ENCODE assay signal across 28 mouse cellular contexts in the genomic region with DNA sequence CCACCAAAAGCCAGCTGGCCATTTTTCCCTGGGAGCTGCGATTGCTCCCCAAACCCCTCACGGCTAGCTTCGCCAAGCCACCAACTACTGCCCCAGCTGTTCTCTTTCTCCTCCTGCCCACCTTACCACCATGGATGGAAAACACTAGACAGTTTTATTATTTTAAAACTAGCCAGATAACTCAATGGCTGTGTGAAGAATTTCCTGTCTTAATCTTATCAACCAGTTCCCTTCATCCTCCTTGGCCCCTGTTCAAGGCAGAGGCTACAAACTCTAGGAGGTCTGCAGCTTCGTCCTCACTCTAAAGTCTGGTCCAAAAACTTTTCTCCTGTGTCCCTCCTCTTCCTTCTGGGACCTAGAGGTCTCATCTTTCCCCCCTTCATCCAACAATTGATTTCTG.
DNase-seq lines count a peak whose midpoint lies in the region; ATAC-seq and TF ChIP-seq lines count a peak whose summit lies in the region.
"Had no signal": no experiment of that assay in that cellular context is flagged by ENCODE, and none has a peak within 500 bp of the region (broad histone marks: within the 10 kb centered on the region; RNA-seq: fewer than 3 reads in every experiment).

No protein-coding gene starts in this region.

- H3K79me2 ChIP-seq in MEL (ENCODE audit: control insufficient read depth, insufficient read depth, low read length, poor library complexity): no peaks in the 10 kb centered on the region

- no peak for ATAC-seq in lung, embryonic 14.5 days (ENCODE audit: insufficient read depth)
- ATAC-seq in common myeloid progenitor, adult 5-6 weeks (replicated peaks; ENCODE audit: low read depth, poor library complexity, severe bottlenecking): peak; percentile 62
- ATAC-seq in megakaryocyte-erythroid progenitor cell, adult 5-6 weeks (replicated peaks; ENCODE audit: low FRiP score, low TSS enrichment, poor library complexity, severe bottlenecking): peak; percentile 63
- ATAC-seq in hindbrain, embryonic 14.5 days (ENCODE audit: low FRiP score): no peak
- ATAC-seq: activated CD4-positive, CD25-positive, alpha-beta regulatory T cell, adult 4 months; CD4-positive, CD25-positive, alpha-beta regulatory T cell, adult 4 months; forebrain, postnatal 0 days; Patski had no signal

- H3K4me1 ChIP-seq in lung, embryonic 14.5 days (ENCODE audit: insufficient read depth): no peaks in the 10 kb centered on the region
- peaks cover 36 to 41% of the 10 kb centered on the region in 2 experiments for H3K4me1 ChIP-seq in MEL (ENCODE audit: control insufficient read depth in 1 of 2, insufficient read depth in 2 of 2, low read length in 2 of 2)
- H3K4me1 ChIP-seq in hindbrain, embryonic 14.5 days (replicated peaks; ENCODE audit: control insufficient read depth, insufficient read depth, low read length): peaks cover 3% of the 10 kb centered on the region; the same call in 1 of the 2 replicates
- no peaks in the 10 kb centered on the region for H3K4me1 ChIP-seq in kidney, adult 2 months (ENCODE audit: control insufficient read depth, insufficient read depth, low read length)
- H3K4me1 ChIP-seq: embryonic facial prominence, embryonic 13.5 days; embryonic facial prominence, embryonic 15.5 days had no signal

- peak; percentile 16 for DNase-seq in lung, embryonic 14.5 days
- no peak for DNase-seq in lung, postnatal 36 days
- peak; percentile 80 for DNase-seq in MEL (ENCODE audit: low read depth, low spot score)
- DNase-seq in heart, postnatal 4 days: no peak
- no peak for DNase-seq in hindbrain, embryonic 14.5 days (ENCODE audit: low spot score)
- no peak for DNase-seq in kidney, adult 2 months
- DNase-seq: adrenal gland, adult 8-10 months; adrenal gland, postnatal 14 days; adrenal gland, postnatal 36 days; B cell, adult 2 months; cerebellum, adult 11-12 months; cerebellum, adult 2 months; cerebellum, adult 9-10 months; cerebellum, postnatal 10 days; cerebellum, postnatal 25 days; forebrain, postnatal 0 days had no signal

- no peak overlapping the region for H3K4me2 ChIP-seq in lung, embryonic 14.5 days
- no peak overlapping the region for H3K4me2 ChIP-seq in hindbrain, embryonic 14.5 days (replicated peaks)
- H3K4me2 ChIP-seq: embryonic facial prominence, embryonic 13.5 days; embryonic facial prominence, embryonic 15.5 days; forebrain, embryonic 12.5 days had no signal

- H3K4me3 ChIP-seq in lung, embryonic 14.5 days (ENCODE audit: low read depth, low read length): no peak overlapping the region
- H3K4me3 ChIP-seq in MEL (ENCODE audit: control insufficient read depth in 1 of 2, insufficient read depth in 1 of 2, low read depth in 2 of 2, low read length in 2 of 2): peak overlapping the region; percentile 3 to 4; a peak in 3 of 4 replicates
- no peak overlapping the region for H3K4me3 ChIP-seq in hindbrain, embryonic 14.5 days (replicated peaks; ENCODE audit: low read length)
- no peak overlapping the region for H3K4me3 ChIP-seq in kidney, adult 2 months (ENCODE audit: insufficient read depth, low read depth, low read length)
- H3K4me3 ChIP-seq: embryonic facial prominence, embryonic 13.5 days; embryonic facial prominence, embryonic 15.5 days; erythroblast, embryonic 14.5 days; forebrain, embryonic 10.5 days; forebrain, embryonic 12.5 days had no signal

- H3K9me3 ChIP-seq in lung, embryonic 14.5 days (ENCODE audit: low read depth, low read length): no peaks in the 10 kb centered on the region
- H3K9me3 ChIP-seq in MEL (replicated peaks; ENCODE audit: insufficient read depth, low read length): no peaks in the 10 kb centered on the region
- no peaks in the 10 kb centered on the region for H3K9me3 ChIP-seq in hindbrain, embryonic 14.5 days (ENCODE audit: control insufficient read depth, low read length)
- H3K9me3 ChIP-seq: embryonic facial prominence, embryonic 13.5 days; embryonic facial prominence, embryonic 15.5 days; forebrain, embryonic 10.5 days; forebrain, embryonic 12.5 days had no signal

- TF ChIP-seq POLR2A in MEL (IDR thresholded peaks at IDR 0.05; ENCODE audit: control insufficient read depth in 1 of 2, insufficient read depth in 1 of 2, low read depth in 1 of 2, low read length in 2 of 2, poor library complexity in 1 of 2): no peak
- no peak for TF ChIP-seq POLR2A in kidney, adult 2 months (IDR thresholded peaks at IDR 0.05; ENCODE audit: low read depth, low read length)

- no peak overlapping the region for H3K27ac ChIP-seq in lung, embryonic 14.5 days (ENCODE audit: low read depth)
- peak overlapping the region; percentile 63 for H3K27ac ChIP-seq in MEL (ENCODE audit: control insufficient read depth, low read depth, low read length)
- no peak overlapping the region for H3K27ac ChIP-seq in hindbrain, embryonic 14.5 days
- no peak overlapping the region for H3K27ac ChIP-seq in kidney, adult 2 months (ENCODE audit: insufficient read depth, low read depth, low read length)
- H3K27ac ChIP-seq: embryonic facial prominence, embryonic 13.5 days; embryonic facial prominence, embryonic 15.5 days; forebrain, embryonic 10.5 days; forebrain, embryonic 12.5 days had no signal

- WGBS in lung, embryonic 14.5 days: 67% methylated on average over 4 of the region's 4 CpGs
- 87% methylated on average over 4 of the region's 4 CpGs for WGBS in hindbrain, embryonic 14.5 days
- 78% methylated on average over 4 of the region's 4 CpGs for WGBS in kidney, adult 2 months

- no peak overlapping the region for H3K9ac ChIP-seq in lung, embryonic 14.5 days
- H3K9ac ChIP-seq in MEL (ENCODE audit: control insufficient read depth, low read depth, low read length, poor library complexity, severe bottlenecking): 0 out of 2 replicates have a peak overlapping the region, but pooled peaks have one; percentile 6
- H3K9ac ChIP-seq in hindbrain, embryonic 14.5 days: no peak overlapping the region
- H3K9ac ChIP-seq: embryonic facial prominence, embryonic 13.5 days; embryonic facial prominence, embryonic 15.5 days; forebrain, embryonic 12.5 days; forebrain, postnatal 0 days had no signal

- TF ChIP-seq CTCF in lung, embryonic 14.5 days (IDR thresholded peaks at IDR 0.05; ENCODE audit: low read depth): no peak
- no peak for TF ChIP-seq CTCF in MEL (IDR thresholded peaks at IDR 0.05 in 2 of 3, conservative IDR thresholded peaks at IDR 0.05 in 1 of 3; ENCODE audit: control insufficient read depth in 1 of 3, insufficient read depth in 1 of 3, low read depth in 2 of 3, low read length in 3 of 3, poor library complexity in 1 of 3, severe bottlenecking in 1 of 3)
- TF ChIP-seq CTCF in kidney, adult 2 months (conservative IDR thresholded peaks at IDR 0.05; ENCODE audit: insufficient read depth, insufficient read length, low read depth, low read length): no peak

- H3K36me3 ChIP-seq in lung, embryonic 14.5 days (ENCODE audit: insufficient read depth): no peaks in the 10 kb centered on the region
- peaks cover 0 to 48% of the 10 kb centered on the region in 2 experiments; a peak in 2 of 4 replicates for H3K36me3 ChIP-seq in MEL (ENCODE audit: control insufficient read depth in 1 of 2, insufficient read depth in 2 of 2, low read length in 2 of 2)
- H3K36me3 ChIP-seq in hindbrain, embryonic 14.5 days (replicated peaks; ENCODE audit: control insufficient read depth, insufficient read depth): no peaks in the 10 kb centered on the region
- no peaks in the 10 kb centered on the region for H3K36me3 ChIP-seq in kidney, adult 2 months (ENCODE audit: control insufficient read depth, insufficient read depth, low read length)
- H3K36me3 ChIP-seq: embryonic facial prominence, embryonic 13.5 days; embryonic facial prominence, embryonic 15.5 days; forebrain, embryonic 10.5 days; forebrain, embryonic 12.5 days; G1E had no signal

- no peak for TF ChIP-seq RAD21 in MEL (IDR thresholded peaks at IDR 0.05; ENCODE audit: low read depth, low read length)

- H3K27me3 ChIP-seq in lung, embryonic 14.5 days (ENCODE audit: insufficient read depth, low read length): no peaks in the 10 kb centered on the region
- H3K27me3 ChIP-seq in MEL (ENCODE audit: control insufficient read depth in 1 of 2, insufficient read depth in 2 of 2, low read length in 2 of 2): no peaks in the 10 kb centered on the region
- no peaks in the 10 kb centered on the region for H3K27me3 ChIP-seq in hindbrain, embryonic 14.5 days (ENCODE audit: control insufficient read depth, insufficient read depth, low read length)
- no peaks in the 10 kb centered on the region for H3K27me3 ChIP-seq in kidney, adult 2 months (replicated peaks; ENCODE audit: control insufficient read depth, insufficient read depth, low read length)
- H3K27me3 ChIP-seq: CH12.LX; embryonic facial prominence, embryonic 13.5 days; embryonic facial prominence, embryonic 15.5 days; forebrain, embryonic 12.5 days; Patski had no signal

- TF ChIP-seq EP300 in MEL (IDR thresholded peaks at IDR 0.05; ENCODE audit: low read depth in 1 of 2, low read length in 2 of 2): peak; percentile 96 to 97

TF ChIP-seq in MEL, 35 proteins besides CTCF, POLR2A, EP300 and RAD21 (continues in another document):
- peak; percentile 96 for TF ChIP-seq GATA1 (IDR thresholded peaks at IDR 0.05; ENCODE audit: low read depth, low read length)
- no peak; the same call in 1 of the 2 replicates for TF ChIP-seq MAZ (IDR thresholded peaks at IDR 0.05; ENCODE audit: low read depth, low read length)
- TF ChIP-seq KAT2A (conservative IDR thresholded peaks at IDR 0.05; ENCODE audit: low read depth, low read length): no peak
- peak; percentile 57; the same call in 1 of the 2 replicates for TF ChIP-seq HCFC1 (IDR thresholded peaks at IDR 0.05; ENCODE audit: low read depth, low read length)
- TF ChIP-seq BHLHE40 (IDR thresholded peaks at IDR 0.05; ENCODE audit: borderline replicate concordance, low read depth, low read length): peak; percentile 7; the same call in 1 of the 2 replicates
- peak; percentile 42; the same call in 1 of the 2 replicates for TF ChIP-seq ZNF384 (IDR thresholded peaks at IDR 0.05; ENCODE audit: low read depth, low read length)
- TF ChIP-seq MYC (IDR thresholded peaks at IDR 0.05; ENCODE audit: low read depth, low read length): peak; percentile 81
- TF ChIP-seq MYB (IDR thresholded peaks at IDR 0.05; ENCODE audit: low read depth, low read length): peak; percentile 52; the same call in 1 of the 2 replicates
- no peak for TF ChIP-seq UBTF (IDR thresholded peaks at IDR 0.05; ENCODE audit: borderline replicate concordance, insufficient read depth, low read depth, low read length)
- 0 out of 2 replicates have a peak, but pooled peaks have one; percentile 17 for TF ChIP-seq TBP (IDR thresholded peaks at IDR 0.05; ENCODE audit: low read depth, low read length)
- peak; percentile 93 for TF ChIP-seq ETS1 (IDR thresholded peaks at IDR 0.05; ENCODE audit: low read depth, low read length)
- no peak; the same call in 1 of the 2 replicates for TF ChIP-seq MEF2A (IDR thresholded peaks at IDR 0.05; ENCODE audit: extremely low read depth, insufficient replicate concordance, low read depth, low read length, poor library complexity, severe bottlenecking)
- TF ChIP-seq ELF1 (IDR thresholded peaks at IDR 0.05; ENCODE audit: low read depth, low read length): peak; percentile 53; the same call in 1 of the 2 replicates
- peak; percentile 42; the same call in 1 of the 2 replicates for TF ChIP-seq MXI1 (IDR thresholded peaks at IDR 0.05; ENCODE audit: low read depth, low read length)
- no peak for TF ChIP-seq POLR2AphosphoS2 (IDR thresholded peaks at IDR 0.05; ENCODE audit: low read length)

Comparison
In these comparisons a context has a peak if more than half of its experiments do, and no peak if none do; other contexts are left out.
1. DNase-seq: peak in lung, embryonic 14.5 days (single experiment) and MEL (single experiment); none in lung, postnatal 36 days (single experiment), heart, postnatal 4 days (single experiment), hindbrain, embryonic 14.5 days (single experiment) and kidney, adult 2 months (single experiment).
2. ATAC-seq: peak in common myeloid progenitor, adult 5-6 weeks (single experiment) and megakaryocyte-erythroid progenitor cell, adult 5-6 weeks (single experiment); none in lung, embryonic 14.5 days (single experiment) and hindbrain, embryonic 14.5 days (single experiment).
3. H3K4me3 ChIP-seq: peak in MEL (2 of 2); none in lung, embryonic 14.5 days (single experiment), hindbrain, embryonic 14.5 days (single experiment) and kidney, adult 2 months (single experiment).